Mouse (Mus musculus) heart, adult 2 months (tissue): ENCODE measurements around the gene Garem2.

Experiments used
- CTCF ChIP-seq: fragments of 200-600 bp; IDR thresholded peaks from 2 replicates; pipeline ENCODE4 v1.8.1; 2022; ENCODE audit warnings: antibody characterized with exemption, mild to moderate bottlenecking, moderate library complexity
- POLR2A ChIP-seq: fragments of 200-500 bp; IDR thresholded peaks from 2 replicates; pipeline ENCODE4 v1.6.1; 2011; ENCODE audit warnings: mild to moderate bottlenecking, low read depth, low read length, control low read depth; ENCODE audit not compliant: insufficient read depth

GRCm38 (mm10) chr5:30067726-30068125 lies 37.2 kb upstream of the Garem2 start:
- TF ChIP-seq CTCF: no peak
- TF ChIP-seq POLR2A: no peak
